Mouse (Mus musculus): Measurements from ENCODE around the gene Tmem262. TPM values are rescaled to one million over a fixed set of nuclear protein-coding genes. Genes with fewer than 3 reads are reported as not detected.

The Tmem262 gene
- total and polyA plus RNA-seq, 3 experiments, result 0.18 TPM; not detected in 2

DNA sequence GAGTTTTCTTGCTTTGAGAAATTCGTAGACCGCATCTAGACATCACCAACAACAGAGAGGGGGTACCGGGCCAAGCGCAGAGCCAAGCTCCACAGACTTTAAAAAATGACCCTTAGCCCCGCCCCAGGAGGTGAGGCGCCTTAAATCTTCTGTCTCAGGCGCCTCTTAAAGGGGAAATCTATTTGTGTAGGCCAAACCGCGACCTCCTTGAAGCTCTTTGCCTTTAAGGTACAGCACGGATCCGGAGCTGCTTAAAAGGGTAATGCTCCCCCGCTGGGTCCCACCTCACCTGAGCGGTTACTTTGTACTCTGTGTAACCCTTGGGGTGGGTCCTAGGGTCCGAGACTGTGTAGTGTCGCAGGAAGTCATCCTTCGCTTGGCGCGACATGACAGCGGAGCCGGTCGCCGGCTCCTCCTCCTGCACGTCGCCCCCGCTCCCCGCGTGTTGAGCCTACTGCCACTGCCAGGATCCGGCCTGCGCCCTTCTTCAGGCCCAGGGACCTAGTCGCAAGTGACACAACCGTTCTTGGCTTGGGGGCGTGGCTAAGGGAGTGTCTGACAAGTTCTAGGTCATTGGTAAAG lies 48.0 kb downstream of the Tmem262 start, which contains the start of gene Snx15 (continued):
- TF ChIP-seq UBTF (IDR thresholded peaks at IDR 0.05; ENCODE audit: borderline replicate concordance, insufficient read depth, low read depth, low read length) (0 out of 2 replicates have a peak, but pooled peaks have one; percentile 59), NELFE (IDR thresholded peaks at IDR 0.05; ENCODE audit: low read depth, low read length) (peak; percentile 40), ZMIZ1 (IDR thresholded peaks at IDR 0.05; ENCODE audit: low read depth, low read length) (no peak), MAZ (IDR thresholded peaks at IDR 0.05; ENCODE audit: low read depth, low read length) (no peak), E2F4 (IDR thresholded peaks at IDR 0.05; ENCODE audit: borderline replicate concordance, low read depth, low read length) (no peak; the same call in 1 of the 2 replicates), BHLHE40 (IDR thresholded peaks at IDR 0.05; ENCODE audit: borderline replicate concordance, low read depth, low read length) (peak; percentile 5; the same call in 1 of the 2 replicates), RAD21 (IDR thresholded peaks at IDR 0.05; ENCODE audit: low read depth, low read length) (no peak), TCF12 (IDR thresholded peaks at IDR 0.05; ENCODE audit: low read depth, low read length) (0 out of 2 replicates have a peak, but pooled peaks have one; percentile 13), HCFC1 (IDR thresholded peaks at IDR 0.05; ENCODE audit: low read depth, low read length) (peak; percentile 83), MXI1 (IDR thresholded peaks at IDR 0.05; ENCODE audit: low read depth, low read length) (peak; percentile 66), EP300 (IDR thresholded peaks at IDR 0.05; ENCODE audit: low read depth in 1 of 2, low read length in 2 of 2) (no peak), MAFK (IDR thresholded peaks at IDR 0.05; ENCODE audit: borderline replicate concordance, low read depth, low read length) (no peak), MYC (IDR thresholded peaks at IDR 0.05; ENCODE audit: low read depth, low read length) (0 out of 2 replicates have a peak, but pooled peaks have one; percentile 16), ZKSCAN1 (IDR thresholded peaks at IDR 0.05; ENCODE audit: low read depth, low read length) (no peak), MYB (IDR thresholded peaks at IDR 0.05; ENCODE audit: low read depth, low read length) (no peak), NRF1 (IDR thresholded peaks at IDR 0.05; ENCODE audit: insufficient read depth, low read depth, low read length, poor library complexity, severe bottlenecking) (no peak), MAX (IDR thresholded peaks at IDR 0.05; ENCODE audit: low read length) (peak; percentile 73; the same call in 1 of the 2 replicates), SIN3A (IDR thresholded peaks at IDR 0.05; ENCODE audit: low read length) (peak; percentile 99)

Other genes starting within 250 kb of the Tmem262 start
- gene Frmd8, start 204.8 kb upstream of the Tmem262 start, total RNA-seq (2012; rRNA removed), result 20.8 and 22.8 TPM in 2 replicates
- gene Frmd8, start 204.8 kb upstream of the Tmem262 start, polyA plus RNA-seq (2012; ENCODE audit: insufficient read depth in 1 of 2, insufficient read length in 2 of 2, low read depth in 1 of 2, low replicate concordance in 2 of 2, missing spikeins in 1 of 2), result 10 to 100 TPM in 1 of 2 experiments, not detected in 1; 34.4 TPM
- 20.7 and 23.5 TPM in 2 replicates for gene Slc25a45, start 202.2 kb upstream of the Tmem262 start, total RNA-seq (2012; rRNA removed)
- 10 to 100 TPM in 1 of 2 experiments, not detected in 1; 30.7 TPM for gene Slc25a45, start 202.2 kb upstream of the Tmem262 start, polyA plus RNA-seq (2012; ENCODE audit: insufficient read depth in 1 of 2, insufficient read length in 2 of 2, low read depth in 1 of 2, low replicate concordance in 2 of 2, missing spikeins in 1 of 2)
- gene Tigd3, start 185.9 kb upstream of the Tmem262 start, total RNA-seq (2012; rRNA removed), result 1.9 and 2.1 TPM in 2 replicates
- 1 to 10 TPM in 1 of 2 experiments, not detected in 1; 2.2 TPM for gene Tigd3, start 185.9 kb upstream of the Tmem262 start, polyA plus RNA-seq (2012; ENCODE audit: insufficient read depth in 1 of 2, insufficient read length in 2 of 2, low read depth in 1 of 2, low replicate concordance in 2 of 2, missing spikeins in 1 of 2)
- 45.7 and 58.6 TPM in 2 replicates for gene Dpf2, start 167.0 kb upstream of the Tmem262 start, total RNA-seq (2012; rRNA removed)
- gene Dpf2, start 167.0 kb upstream of the Tmem262 start, polyA plus RNA-seq (2012; ENCODE audit: insufficient read depth in 1 of 2, insufficient read length in 2 of 2, low read depth in 1 of 2, low replicate concordance in 2 of 2, missing spikeins in 1 of 2), result 100 to 1,000 TPM; 133 to 166 TPM
- gene Cdc42ep2, start 155.2 kb upstream of the Tmem262 start, total RNA-seq (2012; rRNA removed), result 0.75 and 1.1 TPM in 2 replicates
- 1 to 10 TPM in 1 of 2 experiments, not detected in 1; 1.7 TPM for gene Cdc42ep2, start 155.2 kb upstream of the Tmem262 start, polyA plus RNA-seq (2012; ENCODE audit: insufficient read depth in 1 of 2, insufficient read length in 2 of 2, low read depth in 1 of 2, low replicate concordance in 2 of 2, missing spikeins in 1 of 2)
- 75.3 and 77.3 TPM in 2 replicates for gene Pola2, start 115.8 kb upstream of the Tmem262 start, total RNA-seq (2012; rRNA removed)
- gene Pola2, start 115.8 kb upstream of the Tmem262 start, polyA plus RNA-seq (2012; ENCODE audit: insufficient read depth in 1 of 2, insufficient read length in 2 of 2, low read depth in 1 of 2, low replicate concordance in 2 of 2, missing spikeins in 1 of 2), result 100 to 1,000 TPM in 1 of 2 experiments, 10 to 100 TPM in 1; 99.4 to 126 TPM
- gene Slc22a20, start 93.9 kb upstream of the Tmem262 start, total RNA-seq (2012; rRNA removed), result not detected in 2 replicates
- gene Slc22a20, start 93.9 kb upstream of the Tmem262 start, polyA plus RNA-seq (2012; ENCODE audit: insufficient read depth in 1 of 2, insufficient read length in 2 of 2, low read depth in 1 of 2, low replicate concordance in 2 of 2, missing spikeins in 1 of 2), result not detected
- 42.5 and 43.4 TPM in 2 replicates for gene Capn1, start 64.1 kb upstream of the Tmem262 start, total RNA-seq (2012; rRNA removed)
- gene Capn1, start 64.1 kb upstream of the Tmem262 start, polyA plus RNA-seq (2012; ENCODE audit: insufficient read depth in 1 of 2, insufficient read length in 2 of 2, low read depth in 1 of 2, low replicate concordance in 2 of 2, missing spikeins in 1 of 2), result 10 to 100 TPM in 1 of 2 experiments, not detected in 1; 75.2 TPM
- 12.5 and 14.3 TPM in 2 replicates for gene Syvn1, start 33.5 kb upstream of the Tmem262 start, total RNA-seq (2012; rRNA removed)
- 10 to 100 TPM in 1 of 2 experiments, not detected in 1; 55.0 TPM for gene Syvn1, start 33.5 kb upstream of the Tmem262 start, polyA plus RNA-seq (2012; ENCODE audit: insufficient read depth in 1 of 2, insufficient read length in 2 of 2, low read depth in 1 of 2, low replicate concordance in 2 of 2, missing spikeins in 1 of 2)
- gene Mrpl49, start 22.2 kb upstream of the Tmem262 start, total RNA-seq (2012; rRNA removed), result 65.1 and 81.6 TPM in 2 replicates
- gene Mrpl49, start 22.2 kb upstream of the Tmem262 start, polyA plus RNA-seq (2012; ENCODE audit: insufficient read depth in 1 of 2, insufficient read length in 2 of 2, low read depth in 1 of 2, low replicate concordance in 2 of 2, missing spikeins in 1 of 2), result 10 to 100 TPM in 1 of 2 experiments, not detected in 1; 98.7 TPM
- 2,020 and 2,413 TPM in 2 replicates for gene Fau, start 22.2 kb upstream of the Tmem262 start, total RNA-seq (2012; rRNA removed)
- 1,000 to 10,000 TPM in 1 of 2 experiments, not detected in 1; 2,967 TPM for gene Fau, start 22.2 kb upstream of the Tmem262 start, polyA plus RNA-seq (2012; ENCODE audit: insufficient read depth in 1 of 2, insufficient read length in 2 of 2, low read depth in 1 of 2, low replicate concordance in 2 of 2, missing spikeins in 1 of 2)
- gene Znhit2, start 18.8 kb upstream of the Tmem262 start, total RNA-seq (2012; rRNA removed), result 26.3 and 37.3 TPM in 2 replicates
- gene Znhit2, start 18.8 kb upstream of the Tmem262 start, polyA plus RNA-seq (2012; ENCODE audit: insufficient read depth in 1 of 2, insufficient read length in 2 of 2, low read depth in 1 of 2, low replicate concordance in 2 of 2, missing spikeins in 1 of 2), result 10 to 100 TPM in 1 of 2 experiments, not detected in 1; 27.0 TPM
- gene Tm7sf2, start 11.7 kb upstream of the Tmem262 start, total RNA-seq (2012; rRNA removed), result 7.6 and 8.0 TPM in 2 replicates
- gene Tm7sf2, start 11.7 kb upstream of the Tmem262 start, polyA plus RNA-seq (2012; ENCODE audit: insufficient read depth in 1 of 2, insufficient read length in 2 of 2, low read depth in 1 of 2, low replicate concordance in 2 of 2, missing spikeins in 1 of 2), result 10 to 100 TPM in 1 of 2 experiments, not detected in 1; 13.1 TPM
- 29.4 and 30.9 TPM in 2 replicates for gene Vps51, start 2.8 kb upstream of the Tmem262 start, total RNA-seq (2012; rRNA removed)
- gene Vps51, start 2.8 kb upstream of the Tmem262 start, polyA plus RNA-seq (2012; ENCODE audit: insufficient read depth in 1 of 2, insufficient read length in 2 of 2, low read depth in 1 of 2, low replicate concordance in 2 of 2, missing spikeins in 1 of 2), result 10 to 100 TPM in 1 of 2 experiments, not detected in 1; 60.5 TPM
- gene Gm28374, start 2.2 kb downstream of the Tmem262 start, total RNA-seq (2012; rRNA removed), result 0.42 and 0.65 TPM in 2 replicates
- gene Gm28374, start 2.2 kb downstream of the Tmem262 start, polyA plus RNA-seq (2012; ENCODE audit: insufficient read depth in 1 of 2, insufficient read length in 2 of 2, low read depth in 1 of 2, low replicate concordance in 2 of 2, missing spikeins in 1 of 2), result under 1 TPM in 1 of 2 experiments, not detected in 1; 0.46 TPM
- 36.6 and 40.1 TPM in 2 replicates for gene Zfpl1, start 4.9 kb downstream of the Tmem262 start, total RNA-seq (2012; rRNA removed)
- 10 to 100 TPM in 1 of 2 experiments, not detected in 1; 56.4 TPM for gene Zfpl1, start 4.9 kb downstream of the Tmem262 start, polyA plus RNA-seq (2012; ENCODE audit: insufficient read depth in 1 of 2, insufficient read length in 2 of 2, low read depth in 1 of 2, low replicate concordance in 2 of 2, missing spikeins in 1 of 2)
- gene Cdca5, start 5.0 kb downstream of the Tmem262 start, total RNA-seq (2012; rRNA removed), result 41.1 and 48.5 TPM in 2 replicates
- 10 to 100 TPM in 1 of 2 experiments, not detected in 1; 56.5 TPM for gene Cdca5, start 5.0 kb downstream of the Tmem262 start, polyA plus RNA-seq (2012; ENCODE audit: insufficient read depth in 1 of 2, insufficient read length in 2 of 2, low read depth in 1 of 2, low replicate concordance in 2 of 2, missing spikeins in 1 of 2)
- gene AC131692.1, start 14.4 kb downstream of the Tmem262 start, total RNA-seq (2012; rRNA removed), result 0.39 and 0.49 TPM in 2 replicates
- 1 to 10 TPM in 1 of 2 experiments, not detected in 1; 2.9 TPM for gene AC131692.1, start 14.4 kb downstream of the Tmem262 start, polyA plus RNA-seq (2012; ENCODE audit: insufficient read depth in 1 of 2, insufficient read length in 2 of 2, low read depth in 1 of 2, low replicate concordance in 2 of 2, missing spikeins in 1 of 2)
- 0.20 and 0.35 TPM in 2 replicates for gene Naaladl1, start 25.7 kb downstream of the Tmem262 start, total RNA-seq (2012; rRNA removed)
- gene Naaladl1, start 25.7 kb downstream of the Tmem262 start, polyA plus RNA-seq (2012; ENCODE audit: insufficient read depth in 1 of 2, insufficient read length in 2 of 2, low read depth in 1 of 2, low replicate concordance in 2 of 2, missing spikeins in 1 of 2), result 1 to 10 TPM in 1 of 2 experiments, not detected in 1; 1.7 TPM
- 34.0 and 44.4 TPM in 2 replicates for gene Sac3d1, start 38.6 kb downstream of the Tmem262 start, total RNA-seq (2012; rRNA removed)
- 10 to 100 TPM in 1 of 2 experiments, not detected in 1; 49.3 TPM for gene Sac3d1, start 38.6 kb downstream of the Tmem262 start, polyA plus RNA-seq (2012; ENCODE audit: insufficient read depth in 1 of 2, insufficient read length in 2 of 2, low read depth in 1 of 2, low replicate concordance in 2 of 2, missing spikeins in 1 of 2)
- gene Snx15, start 48.3 kb downstream of the Tmem262 start, total RNA-seq (2012; rRNA removed), result 14.9 and 20.4 TPM in 2 replicates
- 10 to 100 TPM in 1 of 2 experiments, not detected in 1; 35.3 TPM for gene Snx15, start 48.3 kb downstream of the Tmem262 start, polyA plus RNA-seq (2012; ENCODE audit: insufficient read depth in 1 of 2, insufficient read length in 2 of 2, low read depth in 1 of 2, low replicate concordance in 2 of 2, missing spikeins in 1 of 2)
- gene Batf2, start 61.0 kb downstream of the Tmem262 start, total RNA-seq (2012; rRNA removed), result 0.19 TPM in 1 of 2 replicates, not detected in the other
- gene Batf2, start 61.0 kb downstream of the Tmem262 start, polyA plus RNA-seq (2012; ENCODE audit: insufficient read depth in 1 of 2, insufficient read length in 2 of 2, low read depth in 1 of 2, low replicate concordance in 2 of 2, missing spikeins in 1 of 2), result under 1 TPM in 1 of 2 experiments, not detected in 1; 0.60 TPM
- 47.2 and 53.8 TPM in 2 replicates for gene Arl2, start 61.5 kb downstream of the Tmem262 start, total RNA-seq (2012; rRNA removed)
- gene Arl2, start 61.5 kb downstream of the Tmem262 start, polyA plus RNA-seq (2012; ENCODE audit: insufficient read depth in 1 of 2, insufficient read length in 2 of 2, low read depth in 1 of 2, low replicate concordance in 2 of 2, missing spikeins in 1 of 2), result 100 to 1,000 TPM in 1 of 2 experiments, not detected in 1; 111 TPM
- not detected in 2 replicates for gene Majin, start 104.4 kb downstream of the Tmem262 start, total RNA-seq (2012; rRNA removed)
- gene Majin, start 104.4 kb downstream of the Tmem262 start, polyA plus RNA-seq (2012; ENCODE audit: insufficient read depth in 1 of 2, insufficient read length in 2 of 2, low read depth in 1 of 2, low replicate concordance in 2 of 2, missing spikeins in 1 of 2), result not detected
- not detected in 2 replicates for gene Gpha2, start 146.3 kb downstream of the Tmem262 start, total RNA-seq (2012; rRNA removed)
- gene Gpha2, start 146.3 kb downstream of the Tmem262 start, polyA plus RNA-seq (2012; ENCODE audit: insufficient read depth in 1 of 2, insufficient read length in 2 of 2, low read depth in 1 of 2, low replicate concordance in 2 of 2, missing spikeins in 1 of 2), result under 1 TPM in 1 of 2 experiments, not detected in 1; 0.19 TPM
- 10.4 and 14.7 TPM in 2 replicates for gene Ppp2r5b, start 155.8 kb downstream of the Tmem262 start, total RNA-seq (2012; rRNA removed)
- gene Ppp2r5b, start 155.8 kb downstream of the Tmem262 start, polyA plus RNA-seq (2012; ENCODE audit: insufficient read depth in 1 of 2, insufficient read length in 2 of 2, low read depth in 1 of 2, low replicate concordance in 2 of 2, missing spikeins in 1 of 2), result 10 to 100 TPM in 1 of 2 experiments, not detected in 1; 15.6 TPM
- 7.9 and 10.6 TPM in 2 replicates for gene Atg2a, start 161.6 kb downstream of the Tmem262 start, total RNA-seq (2012; rRNA removed)
- 10 to 100 TPM in 1 of 2 experiments, not detected in 1; 21.7 TPM for gene Atg2a, start 161.6 kb downstream of the Tmem262 start, polyA plus RNA-seq (2012; ENCODE audit: insufficient read depth in 1 of 2, insufficient read length in 2 of 2, low read depth in 1 of 2, low replicate concordance in 2 of 2, missing spikeins in 1 of 2)
- 57.8 and 65.9 TPM in 2 replicates for gene Ehd1, start 196.7 kb downstream of the Tmem262 start, total RNA-seq (2012; rRNA removed)
- 100 to 1,000 TPM in 1 of 2 experiments, not detected in 1; 105 TPM for gene Ehd1, start 196.7 kb downstream of the Tmem262 start, polyA plus RNA-seq (2012; ENCODE audit: insufficient read depth in 1 of 2, insufficient read length in 2 of 2, low read depth in 1 of 2, low replicate concordance in 2 of 2, missing spikeins in 1 of 2)
- gene Cdc42bpg, start 226.4 kb downstream of the Tmem262 start, total RNA-seq (2012; rRNA removed), result 2.0 and 2.6 TPM in 2 replicates
- 1 to 10 TPM in 1 of 2 experiments, not detected in 1; 4.5 TPM for gene Cdc42bpg, start 226.4 kb downstream of the Tmem262 start, polyA plus RNA-seq (2012; ENCODE audit: insufficient read depth in 1 of 2, insufficient read length in 2 of 2, low read depth in 1 of 2, low replicate concordance in 2 of 2, missing spikeins in 1 of 2)

Measured in MEL (cell line).